In genomic region chr13:37572983-37573382, GRCm38 (mm10) we compare ENCODE assay signal across 26 mouse cellular contexts.
DNase-seq lines count a peak whose midpoint lies in the region; ATAC-seq and TF ChIP-seq lines count a peak whose summit lies in the region.
"Had no signal": no experiment of that assay in that cellular context is flagged by ENCODE, and none has a peak within 500 bp of the region (broad histone marks: within the 10 kb centered on the region; RNA-seq: fewer than 3 reads in every experiment).

No protein-coding gene starts in this region.

- H3K4me2 ChIP-seq in limb, embryonic 12.5 days: no peak overlapping the region
- H3K4me2 ChIP-seq in stomach, embryonic 14.5 days (replicated peaks; ENCODE audit: low read depth, low read length): no peak overlapping the region
- H3K4me2 ChIP-seq in stomach, postnatal 0 days (replicated peaks; ENCODE audit: low read depth): no peak overlapping the region
- H3K4me2 ChIP-seq: embryonic facial prominence, embryonic 13.5 days; embryonic facial prominence, embryonic 15.5 days; forebrain, embryonic 12.5 days had no signal

- H3K9ac ChIP-seq in limb, embryonic 12.5 days (replicated peaks): no peak overlapping the region
- H3K9ac ChIP-seq in stomach, embryonic 14.5 days (replicated peaks; ENCODE audit: low read depth, low read length): no peak overlapping the region
- no peak overlapping the region for H3K9ac ChIP-seq in stomach, postnatal 0 days (ENCODE audit: low read length)
- H3K9ac ChIP-seq: embryonic facial prominence, embryonic 13.5 days; embryonic facial prominence, embryonic 15.5 days; forebrain, embryonic 12.5 days had no signal

- 0 out of 2 replicates have a peak, but pooled peaks cover 2% of the 10 kb centered on the region for H3K4me1 ChIP-seq in limb, embryonic 12.5 days (replicated peaks)
- H3K4me1 ChIP-seq in limb, embryonic 10.5 days: no peaks in the 10 kb centered on the region; the same call in 1 of the 2 replicates
- no peaks in the 10 kb centered on the region; the same call in 1 of the 2 replicates for H3K4me1 ChIP-seq in stomach, embryonic 14.5 days (ENCODE audit: control insufficient read depth, insufficient read depth, low read length)
- H3K4me1 ChIP-seq in stomach, postnatal 0 days (replicated peaks; ENCODE audit: control insufficient read depth, insufficient read depth): no peaks in the 10 kb centered on the region
- H3K4me1 ChIP-seq: embryonic facial prominence, embryonic 13.5 days; forebrain, embryonic 10.5 days; forebrain, embryonic 12.5 days had no signal

- no peak for TF ChIP-seq CTCF in stomach, postnatal 0 days (IDR thresholded peaks at IDR 0.05; ENCODE audit: low read depth)

- no peak for DNase-seq in limb, embryonic 10.5 days (ENCODE audit: low spot score)
- peak; percentile 77 for DNase-seq in stomach, postnatal 0 days (ENCODE audit: low spot score)
- DNase-seq in embryo, embryonic 9.5 days (ENCODE audit: extremely low spot score): no peak
- DNase-seq: adrenal gland, adult 8-10 months; adrenal gland, postnatal 14 days; adrenal gland, postnatal 36 days; B cell, adult 2 months; cerebellum, adult 11-12 months; cerebellum, adult 2 months; cerebellum, adult 9-10 months; cerebellum, postnatal 10 days; cerebellum, postnatal 25 days had no signal

- H3K27me3 ChIP-seq in limb, embryonic 12.5 days: no peaks in the 10 kb centered on the region
- no peaks in the 10 kb centered on the region for H3K27me3 ChIP-seq in limb, embryonic 10.5 days (ENCODE audit: low read depth, poor library complexity, severe bottlenecking)
- no peaks in the 10 kb centered on the region for H3K27me3 ChIP-seq in stomach, embryonic 14.5 days (ENCODE audit: control insufficient read depth, insufficient read depth, low read length)
- no peaks in the 10 kb centered on the region for H3K27me3 ChIP-seq in stomach, postnatal 0 days (ENCODE audit: control insufficient read depth, insufficient read depth, low read length)
- H3K27me3 ChIP-seq: CH12.LX; embryonic facial prominence, embryonic 13.5 days; embryonic facial prominence, embryonic 15.5 days; forebrain, embryonic 12.5 days had no signal

- no peak overlapping the region for H3K4me3 ChIP-seq in limb, embryonic 12.5 days (replicated peaks)
- no peak overlapping the region for H3K4me3 ChIP-seq in limb, embryonic 10.5 days
- no peak overlapping the region for H3K4me3 ChIP-seq in stomach, embryonic 14.5 days (ENCODE audit: low read depth, low read length)
- no peak overlapping the region for H3K4me3 ChIP-seq in stomach, postnatal 0 days (ENCODE audit: low read depth, low read length)
- H3K4me3 ChIP-seq: embryonic facial prominence, embryonic 13.5 days; embryonic facial prominence, embryonic 15.5 days; erythroblast, embryonic 14.5 days; forebrain, embryonic 10.5 days; forebrain, embryonic 12.5 days had no signal

- no peaks in the 10 kb centered on the region for H3K9me3 ChIP-seq in limb, embryonic 12.5 days
- H3K9me3 ChIP-seq in limb, embryonic 10.5 days (replicated peaks): no peaks in the 10 kb centered on the region
- no peaks in the 10 kb centered on the region for H3K9me3 ChIP-seq in stomach, embryonic 14.5 days (ENCODE audit: control insufficient read depth, low read depth, low read length)
- no peaks in the 10 kb centered on the region for H3K9me3 ChIP-seq in stomach, postnatal 0 days (ENCODE audit: control insufficient read depth, low read length)
- H3K9me3 ChIP-seq: embryonic facial prominence, embryonic 13.5 days; embryonic facial prominence, embryonic 15.5 days; forebrain, embryonic 10.5 days; forebrain, embryonic 12.5 days; G1E had no signal

- TF ChIP-seq EP300 in stomach, postnatal 0 days (optimal IDR thresholded peaks at IDR 0.05): no peak

- ATAC-seq in limb, embryonic 12.5 days (ENCODE audit: insufficient number of reproducible peaks, insufficient read depth, low FRiP score, low TSS enrichment, low read depth): no peak
- 0 out of 2 replicates have a peak, but pooled peaks have one; percentile 33 for ATAC-seq in stomach, embryonic 14.5 days (ENCODE audit: insufficient number of reproducible peaks, insufficient read depth, low FRiP score, low read depth)
- peak; percentile 87 for ATAC-seq in stomach, postnatal 0 days (ENCODE audit: low FRiP score, low TSS enrichment)
- ATAC-seq: activated CD4-positive, CD25-positive, alpha-beta regulatory T cell, adult 4 months; CD4-positive, CD25-positive, alpha-beta regulatory T cell, adult 4 months; forebrain, embryonic 14.5 days; forebrain, embryonic 16.5 days; Patski had no signal

- WGBS in limb, embryonic 12.5 days: 65% methylated on average over 3 of the region's 3 CpGs
- 75% methylated on average over 3 of the region's 3 CpGs for WGBS in limb, embryonic 10.5 days
- 45% methylated on average over 3 of the region's 3 CpGs for WGBS in stomach, embryonic 14.5 days
- 29% methylated on average over 3 of the region's 3 CpGs for WGBS in stomach, postnatal 0 days

- H3K36me3 ChIP-seq in limb, embryonic 12.5 days: no peaks in the 10 kb centered on the region
- no peaks in the 10 kb centered on the region for H3K36me3 ChIP-seq in limb, embryonic 10.5 days
- no peaks in the 10 kb centered on the region for H3K36me3 ChIP-seq in stomach, embryonic 14.5 days (ENCODE audit: control insufficient read depth, insufficient read depth, low read length)
- H3K36me3 ChIP-seq in stomach, postnatal 0 days (ENCODE audit: control insufficient read depth, insufficient read depth, low read length): no peaks in the 10 kb centered on the region
- H3K36me3 ChIP-seq: embryonic facial prominence, embryonic 13.5 days; embryonic facial prominence, embryonic 15.5 days; forebrain, embryonic 10.5 days; forebrain, embryonic 12.5 days; G1E had no signal

- H3K27ac ChIP-seq in limb, embryonic 12.5 days: 0 out of 2 replicates have a peak overlapping the region, but pooled peaks have one; percentile 13
- H3K27ac ChIP-seq in limb, embryonic 10.5 days: no peak overlapping the region
- H3K27ac ChIP-seq in stomach, embryonic 14.5 days (ENCODE audit: low read length): no peak overlapping the region
- H3K27ac ChIP-seq in stomach, postnatal 0 days (replicated peaks): no peak overlapping the region
- H3K27ac ChIP-seq: embryonic facial prominence, embryonic 13.5 days; embryonic facial prominence, embryonic 15.5 days; forebrain, embryonic 10.5 days; forebrain, embryonic 12.5 days had no signal
